ENCODE assay signal across 10 mouse cellular contexts in genomic region chr1:132201511-132201860, GRCm38 (mm10). TPM values are rescaled to one million over a fixed set of nuclear protein-coding genes. Genes with fewer than 3 reads are reported as not detected.
DNase-seq lines count a peak whose midpoint lies in the region; ATAC-seq and TF ChIP-seq lines count a peak whose summit lies in the region.
"Had no signal": no experiment of that assay in that cellular context is flagged by ENCODE, and none has a peak within 500 bp of the region (broad histone marks: within the 10 kb centered on the region; RNA-seq: fewer than 3 reads in every experiment).

No protein-coding gene starts in this region.

- H3K4me1 ChIP-seq in embryonic facial prominence, embryonic 14.5 days (ENCODE audit: control insufficient read depth, insufficient read depth, low read length) = peaks cover 22% of the 10 kb centered on the region
- peaks cover 10% of the 10 kb centered on the region for H3K4me1 ChIP-seq in hindbrain, postnatal 0 days (ENCODE audit: insufficient read depth, low read length)
- peaks cover 20% of the 10 kb centered on the region for H3K4me1 ChIP-seq in neural tube, embryonic 11.5 days (ENCODE audit: control insufficient read depth, insufficient read depth, low read length)
- H3K4me1 ChIP-seq in lung, adult 2 months (ENCODE audit: control insufficient read depth, insufficient read depth, low read length) = no peaks in the 10 kb centered on the region

- ATAC-seq in embryonic facial prominence, embryonic 14.5 days (ENCODE audit: low read depth) = no peak
- no peak for ATAC-seq in hindbrain, postnatal 0 days
- ATAC-seq in neural tube, embryonic 11.5 days (ENCODE audit: insufficient read depth, low FRiP score, low TSS enrichment) = no peak
- no peak for ATAC-seq in monocyte, adult 5-6 weeks (replicated peaks; ENCODE audit: insufficient number of reproducible peaks, low FRiP score, low TSS enrichment, poor library complexity, severe bottlenecking)

- peaks cover 4% of the 10 kb centered on the region; the same call in 1 of the 2 replicates for H3K27me3 ChIP-seq in embryonic facial prominence, embryonic 14.5 days (replicated peaks; ENCODE audit: control insufficient read depth, insufficient read depth, low read length)
- H3K27me3 ChIP-seq in hindbrain, postnatal 0 days (ENCODE audit: insufficient read depth, low read length) = no peaks in the 10 kb centered on the region
- no peaks in the 10 kb centered on the region for H3K27me3 ChIP-seq in neural tube, embryonic 11.5 days (ENCODE audit: control insufficient read depth, insufficient read depth, low read length)

- peak overlapping the region; percentile 47; the same call in 1 of the 2 replicates for H3K9ac ChIP-seq in embryonic facial prominence, embryonic 14.5 days (ENCODE audit: low read depth, low read length)
- peak overlapping the region; percentile 50 for H3K9ac ChIP-seq in hindbrain, postnatal 0 days (replicated peaks; ENCODE audit: low read length)
- no peak overlapping the region for H3K9ac ChIP-seq in neural tube, embryonic 11.5 days (ENCODE audit: low read length)

- no peaks in the 10 kb centered on the region for H3K36me3 ChIP-seq in embryonic facial prominence, embryonic 14.5 days (ENCODE audit: control insufficient read depth, insufficient read depth, low read length)
- H3K36me3 ChIP-seq in hindbrain, postnatal 0 days (ENCODE audit: insufficient read depth, low read length) = no peaks in the 10 kb centered on the region
- no peaks in the 10 kb centered on the region for H3K36me3 ChIP-seq in neural tube, embryonic 11.5 days (ENCODE audit: control insufficient read depth, insufficient read depth, low read length)

- WGBS in embryonic facial prominence, embryonic 14.5 days = 26% methylated on average over 4 of the region's 4 CpGs
- WGBS in hindbrain, postnatal 0 days = 30% methylated on average over 4 of the region's 4 CpGs
- WGBS in neural tube, embryonic 11.5 days = 31% methylated on average over 4 of the region's 4 CpGs
- WGBS in lung, adult 2 months = 67% methylated on average over 4 of the region's 4 CpGs

- DNase-seq in cerebellum, postnatal 10 days = peak; percentile 75 to 79
- no peak for DNase-seq in cerebellum, postnatal 4 days (ENCODE audit: low spot score in 2 of 2)
- DNase-seq in embryonic facial prominence, embryonic 14.5 days (ENCODE audit: low spot score) = no peak
- DNase-seq in hindbrain, postnatal 0 days (ENCODE audit: low spot score) = no peak
- DNase-seq in neural tube, embryonic 11.5 days (ENCODE audit: low spot score) = peak; percentile 13
- DNase-seq in gastrocnemius, postnatal 4 days (ENCODE audit: low spot score in 2 of 2) = no peak
- DNase-seq in lung, adult 2 months = no peak

- peak overlapping the region; percentile 71 for H3K27ac ChIP-seq in embryonic facial prominence, embryonic 14.5 days (replicated peaks; ENCODE audit: low read depth, low read length)
- H3K27ac ChIP-seq in hindbrain, postnatal 0 days = peak overlapping the region; percentile 62; the same call in 1 of the 2 replicates
- no peak overlapping the region for H3K27ac ChIP-seq in neural tube, embryonic 11.5 days (ENCODE audit: low read depth, low read length)

- no peaks in the 10 kb centered on the region for H3K9me3 ChIP-seq in embryonic facial prominence, embryonic 14.5 days (ENCODE audit: control insufficient read depth, low read length)
- H3K9me3 ChIP-seq in hindbrain, postnatal 0 days (ENCODE audit: low read length) = no peaks in the 10 kb centered on the region
- no peaks in the 10 kb centered on the region for H3K9me3 ChIP-seq in neural tube, embryonic 11.5 days (ENCODE audit: control insufficient read depth, low read length)

- H3K4me3 ChIP-seq in embryonic facial prominence, embryonic 14.5 days (ENCODE audit: low read depth, low read length) = peak overlapping the region; percentile 38
- H3K4me3 ChIP-seq in hindbrain, postnatal 0 days (ENCODE audit: low read length) = peak overlapping the region; percentile 35
- no peak overlapping the region for H3K4me3 ChIP-seq in neural tube, embryonic 11.5 days (ENCODE audit: low read depth, low read length)
- H3K4me3 ChIP-seq in lung, adult 2 months (replicated peaks; ENCODE audit: extremely low read depth, low read depth, low read length) = no peak overlapping the region

- no peak for TF ChIP-seq CTCF in hindbrain, postnatal 0 days (IDR thresholded peaks at IDR 0.05; ENCODE audit: low read depth)
- no peak for TF ChIP-seq CTCF in lung, adult 2 months (IDR thresholded peaks at IDR 0.05; ENCODE audit: insufficient read depth, low read length)

- peak overlapping the region; percentile 52 for H3K4me2 ChIP-seq in embryonic facial prominence, embryonic 14.5 days (ENCODE audit: low read depth, low read length)
- peak overlapping the region; percentile 53 for H3K4me2 ChIP-seq in hindbrain, postnatal 0 days (ENCODE audit: low read depth, low read length)
- no peak overlapping the region for H3K4me2 ChIP-seq in neural tube, embryonic 11.5 days (ENCODE audit: low read depth)

- no peak for TF ChIP-seq POLR2A in lung, adult 2 months (IDR thresholded peaks at IDR 0.05; ENCODE audit: borderline replicate concordance, extremely low read depth, low read depth, low read length)

RNA-seq across cellular contexts. Expression of gene AC124108.1, which starts 10.2 kb away (rescaled TPM):
- 0.34 and 0.71 TPM in 2 replicates for polyA plus RNA-seq in embryonic facial prominence, embryonic 14.5 days (2014; fragmentation: Nextera tagmentation; extraction: Ambion mirVana)
- total RNA-seq in hindbrain, postnatal 0 days (2014; rRNA removed) = 2.0 and 4.8 TPM in 2 replicates
- polyA plus RNA-seq in hindbrain, postnatal 0 days (2015; fragmentation: Nextera tagmentation; extraction: Ambion mirVana) = 0.50 and 0.70 TPM in 2 replicates
- polyA plus RNA-seq in neural tube, embryonic 11.5 days (2014; fragmentation: Nextera tagmentation; extraction: Ambion mirVana) = 2.2 and 2.6 TPM in 2 replicates
- under 1 TPM; 0.49 to 0.57 TPM for total RNA-seq in gastrocnemius, postnatal 4 days (2021)
- total RNA-seq in monocyte, adult 5-6 weeks (2017) = not detected in 3 replicates
- polyA plus RNA-seq in lung, adult 2 months (2012; rRNA removed) = not detected in 2 replicates

RNA-seq across cellular contexts. Expression of gene Lemd1, which starts 10.3 kb away (rescaled TPM):
- polyA plus RNA-seq in embryonic facial prominence, embryonic 14.5 days (2014; fragmentation: Nextera tagmentation; extraction: Ambion mirVana) = 0.46 and 2.0 TPM in 2 replicates
- 10.9 and 16.6 TPM in 2 replicates for total RNA-seq in hindbrain, postnatal 0 days (2014; rRNA removed)
- polyA plus RNA-seq in hindbrain, postnatal 0 days (2015; fragmentation: Nextera tagmentation; extraction: Ambion mirVana) = 7.9 and 9.0 TPM in 2 replicates
- polyA plus RNA-seq in neural tube, embryonic 11.5 days (2014; fragmentation: Nextera tagmentation; extraction: Ambion mirVana) = 5.6 and 6.8 TPM in 2 replicates
- under 1 TPM; 0.62 to 0.64 TPM for total RNA-seq in gastrocnemius, postnatal 4 days (2021)
- total RNA-seq in monocyte, adult 5-6 weeks (2017) = 1.8 TPM in 1 of 3 replicates, not detected in the others
- not detected in 2 replicates for polyA plus RNA-seq in lung, adult 2 months (2012; rRNA removed)
- polyA plus RNA-seq: intestine, embryonic 16.5 days had no signal

RNA-seq across cellular contexts. Expression of gene Gm10188, which starts 28.1 kb away (rescaled TPM):
- polyA plus RNA-seq in embryonic facial prominence, embryonic 14.5 days (2014; fragmentation: Nextera tagmentation; extraction: Ambion mirVana) = not detected in 2 replicates
- total RNA-seq in hindbrain, postnatal 0 days (2014; rRNA removed) = not detected in 2 replicates
- 0.28 TPM in 1 of 2 replicates, not detected in the other for polyA plus RNA-seq in hindbrain, postnatal 0 days (2015; fragmentation: Nextera tagmentation; extraction: Ambion mirVana)
- polyA plus RNA-seq in neural tube, embryonic 11.5 days (2014; fragmentation: Nextera tagmentation; extraction: Ambion mirVana) = not detected in 2 replicates
- not detected for total RNA-seq in gastrocnemius, postnatal 4 days (2021)
- total RNA-seq in monocyte, adult 5-6 weeks (2017) = not detected in 3 replicates
- polyA plus RNA-seq in lung, adult 2 months (2012; rRNA removed) = not detected in 2 replicates
- total RNA-seq: left cerebral cortex, postnatal 25 days had no signal
- polyA plus RNA-seq: intestine, embryonic 16.5 days had no signal

Comparison
In these comparisons a context has a peak if more than half of its experiments do, and no peak if none do; other contexts are left out.
1. DNase-seq: peak in cerebellum, postnatal 10 days (2 of 2) and neural tube, embryonic 11.5 days (single experiment); none in cerebellum, postnatal 4 days (0 of 2), embryonic facial prominence, embryonic 14.5 days (single experiment), hindbrain, postnatal 0 days (single experiment), gastrocnemius, postnatal 4 days (0 of 2) and lung, adult 2 months (single experiment).
2. H3K4me3 ChIP-seq: peak in embryonic facial prominence, embryonic 14.5 days (single experiment) and hindbrain, postnatal 0 days (single experiment); none in neural tube, embryonic 11.5 days (single experiment) and lung, adult 2 months (single experiment).